Mouse (Mus musculus) embryonic facial prominence, embryonic 12.5 days (tissue): ENCODE data around the gene Pla2g16. TPM values are rescaled to one million over a fixed set of nuclear protein-coding genes. Genes with fewer than 3 reads are reported as not detected.

Experiments
- ATAC-seq: fragments of 200-750 bp; cut with Nextera tagmentation; 2 replicates; pipeline ENCODE4 v1.8.0; 2017; ENCODE audit not compliant: insufficient number of reproducible peaks, insufficient read depth, low FRiP score, low TSS enrichment
- H3K27ac ChIP-seq: fragments of 300-500 bp; sonication (generic); 2 replicates; pipeline ENCODE4 v1.5.1; 2016; ENCODE audit warnings: mild to moderate bottlenecking
- H3K27me3 ChIP-seq: fragments of 300-500 bp; sonication (generic); 2 replicates; pipeline ENCODE4 v1.6.1; 2016; ENCODE audit warnings: mild to moderate bottlenecking, moderate library complexity
- H3K36me3 ChIP-seq: fragments of 300-500 bp; sonication (generic); 2 replicates; pipeline ENCODE4 v1.6.1; 2016; ENCODE audit warnings: mild to moderate bottlenecking
- H3K4me1 ChIP-seq: fragments of 300-500 bp; sonication (generic); 2 replicates; pipeline ENCODE4 v1.6.1; 2016
- H3K4me2 ChIP-seq: fragments of 300-500 bp; sonication (generic); replicated peaks from 2 replicates; pipeline ENCODE4 v1.6.1; 2016; ENCODE audit warnings: mild to moderate bottlenecking, moderate library complexity
- H3K4me3 ChIP-seq: fragments of 300-500 bp; sonication (generic); 2 replicates; pipeline ENCODE4 v1.5.1; 2016; ENCODE audit warnings: mild to moderate bottlenecking
- H3K9ac ChIP-seq: fragments of 300-500 bp; sonication (generic); 2 replicates; pipeline ENCODE4 v1.6.1; 2016; ENCODE audit warnings: mild to moderate bottlenecking, moderate library complexity
- H3K9me3 ChIP-seq: fragments of 300-500 bp; sonication (generic); 2 replicates; pipeline ENCODE4 v1.6.1; 2016; ENCODE audit warnings: mild to moderate bottlenecking, moderate library complexity
- WGBS: fragments of 180-500 bp; shearing (Covaris S2); methylation state at CpG from one replicate; pipeline ENCODE4 v1.1.7; 2016; 5-methylcytosine and 5-hydroxymethylcytosine counted together
- polyA plus RNA-seq: library from polyadenylated mRNA; unstranded; fragments of >200 nt; fragmentation: Nextera tagmentation; extraction: Ambion mirVana; gene quantifications from 2 replicates; pipeline ENCODE4 v1.2.1, GENCODE M21; 2016

Gene Pla2g16
- polyA plus RNA-seq, 1 experiment from 2014 or later: 7.2 TPM

DNA sequence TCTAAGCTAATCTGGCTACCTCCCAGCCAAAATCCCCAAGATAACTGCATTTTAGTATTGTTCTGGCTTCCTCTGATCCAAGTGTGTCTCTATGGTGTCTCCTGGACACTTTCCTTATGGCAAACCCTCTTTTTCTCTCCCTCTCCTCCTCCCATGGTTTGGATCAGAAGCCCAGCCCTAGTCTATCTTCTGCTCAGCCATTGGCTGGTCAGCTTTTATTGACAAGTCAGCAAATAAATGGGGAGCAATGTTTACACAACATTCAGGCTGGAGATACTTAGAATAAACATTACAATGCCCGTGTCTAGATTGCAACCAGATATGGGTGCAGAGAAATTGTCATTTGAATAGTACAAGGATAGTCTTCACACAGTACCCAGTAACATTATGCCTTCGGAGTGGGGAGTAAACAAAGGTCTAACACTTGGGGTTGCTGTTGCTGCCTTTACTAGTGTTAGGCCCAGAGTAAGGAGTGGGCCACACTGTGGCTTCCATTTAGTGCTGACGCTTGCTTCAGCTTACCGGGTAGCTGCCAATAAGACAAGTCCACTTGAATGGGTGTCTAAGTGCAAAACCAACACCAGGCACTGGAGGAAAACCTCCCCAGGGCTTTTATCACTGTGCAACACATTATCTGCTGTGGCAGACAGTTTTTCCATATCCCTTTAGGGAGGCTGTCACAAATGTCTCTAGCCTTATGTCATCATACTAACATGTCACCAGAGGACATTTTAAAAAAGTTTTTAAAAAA, 5.5 kb upstream of the Pla2g16 start:
- Histone ChIP-seq H3K27ac (no peak overlapping the region), H3K9me3 (no peaks in the 10 kb centered on the region), H3K36me3 (no peaks in the 10 kb centered on the region), H3K27me3 (no peaks in the 10 kb centered on the region), H3K4me1 (no peaks in the 10 kb centered on the region), H3K4me2 (no peak overlapping the region), H3K9ac (no peak overlapping the region), H3K4me3 (no peak overlapping the region)
- WGBS: 55% methylated on average over 4 of the region's 4 CpGs
- ATAC-seq: no peak

DNA sequence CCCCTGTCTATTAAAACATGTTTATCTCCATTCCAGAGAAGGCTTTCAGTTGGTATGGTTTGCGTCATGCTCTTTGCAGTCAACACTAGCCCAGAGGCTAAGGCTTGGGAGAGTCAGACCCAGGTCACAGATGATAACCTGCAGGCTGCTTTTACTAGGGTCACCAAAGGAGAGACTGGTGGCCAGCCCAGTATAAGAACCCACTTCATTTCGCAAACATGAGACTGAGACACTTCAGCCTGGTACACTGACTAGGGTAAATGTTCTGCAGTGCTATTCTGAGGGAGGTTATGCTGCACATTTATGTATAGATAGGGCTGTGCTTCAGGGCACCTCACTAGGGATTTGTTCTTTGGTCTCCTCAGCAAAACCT, 5.0 kb upstream of the Pla2g16 start:
- WGBS: 79% methylated on average over 2 of the region's 2 CpGs
- Histone ChIP-seq H3K9ac (no peak overlapping the region), H3K4me3 (no peak overlapping the region), H3K4me1 (no peaks in the 10 kb centered on the region), H3K27ac (no peak overlapping the region), H3K9me3 (no peaks in the 10 kb centered on the region), H3K4me2 (no peak overlapping the region), H3K36me3 (no peaks in the 10 kb centered on the region), H3K27me3 (no peaks in the 10 kb centered on the region)
- ATAC-seq: no peak

DNA sequence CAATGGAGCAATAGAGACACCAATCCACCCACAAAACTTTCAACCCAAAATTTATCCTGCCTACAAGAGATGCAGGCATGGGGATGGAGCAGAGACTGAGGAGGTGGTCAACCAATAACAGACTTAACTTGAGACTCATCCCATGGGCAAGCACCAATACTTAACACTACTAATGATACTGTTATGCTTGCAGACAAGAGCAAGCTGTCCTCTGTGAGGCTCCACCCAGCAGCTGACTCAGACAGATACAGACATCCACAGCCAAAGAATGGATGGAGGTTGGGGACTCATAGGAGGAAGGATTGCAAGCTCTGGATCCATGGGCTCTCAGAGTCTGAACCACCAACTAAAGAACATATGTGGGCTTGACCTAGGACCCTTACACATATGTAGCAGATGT, 3.8 kb upstream of the Pla2g16 start:
- H3K27me3 ChIP-seq: no peaks in the 10 kb centered on the region
- H3K27ac ChIP-seq: no peak overlapping the region
- no peak for ATAC-seq

DNA sequence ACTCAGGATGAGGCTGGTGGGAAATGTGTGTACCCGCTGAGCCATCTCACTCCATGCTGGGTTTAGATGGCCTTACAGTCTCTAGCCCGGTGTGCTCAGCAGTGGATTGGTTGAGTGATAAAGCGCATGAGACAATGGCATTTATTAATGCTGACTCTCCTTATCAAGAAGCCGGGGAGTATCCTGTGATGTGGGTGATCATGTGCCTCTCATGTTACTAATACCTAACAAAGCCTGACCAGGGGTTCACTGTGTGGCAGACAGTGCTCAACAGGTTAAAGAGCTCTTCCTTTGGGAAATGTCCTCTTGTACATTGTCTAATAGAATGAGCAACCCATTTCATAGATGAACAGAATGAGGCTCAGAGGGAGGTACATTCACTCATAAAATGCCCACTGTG, 2.4 kb upstream of the Pla2g16 start:
- WGBS: 72% methylated on average over 4 of the region's 4 CpGs
- no peaks in the 10 kb centered on the region for H3K9me3 ChIP-seq
- no peak overlapping the region for H3K4me2 ChIP-seq
- no peaks in the 10 kb centered on the region for H3K27me3 ChIP-seq
- H3K36me3 ChIP-seq: no peaks in the 10 kb centered on the region
- H3K9ac ChIP-seq: no peak overlapping the region
- peaks cover 11% of the 10 kb centered on the region; the same call in 1 of the 2 replicates for H3K4me1 ChIP-seq
- no peak overlapping the region for H3K27ac ChIP-seq
- no peak overlapping the region for H3K4me3 ChIP-seq
- no peak for ATAC-seq

More for the DNA sequence above, 3.8 kb upstream of the Pla2g16 start:
- H3K4me1 ChIP-seq: peaks cover 5% of the 10 kb centered on the region; the same call in 1 of the 2 replicates
- no peak overlapping the region for H3K4me2 ChIP-seq
- no peak overlapping the region for H3K9ac ChIP-seq
- H3K4me3 ChIP-seq: no peak overlapping the region
- no peaks in the 10 kb centered on the region for H3K36me3 ChIP-seq
- no peaks in the 10 kb centered on the region for H3K9me3 ChIP-seq

DNA sequence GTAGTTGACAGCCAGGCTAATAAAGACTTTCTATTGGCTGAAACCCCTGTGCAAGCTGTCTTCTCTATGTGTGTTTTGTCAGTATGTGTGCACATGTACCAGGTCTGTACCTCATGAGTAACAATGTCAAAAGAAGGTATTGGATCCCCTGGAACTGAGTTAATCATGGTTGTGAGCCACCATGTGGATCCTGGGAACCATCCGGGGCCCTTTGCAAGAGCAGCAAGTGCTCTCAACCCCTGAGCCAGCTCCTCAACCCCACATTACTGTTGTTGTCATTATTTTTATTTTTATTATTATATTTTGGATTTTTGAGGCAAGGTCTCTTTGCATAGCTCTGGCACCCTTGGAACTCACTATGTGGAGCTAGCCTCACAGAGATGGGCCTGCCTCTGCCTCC, 618 bp upstream of the Pla2g16 start:
- Histone ChIP-seq H3K27ac (no peak overlapping the region), H3K4me3 (no peak overlapping the region)
- 93% methylated on average over 1 of the region's 1 CpGs for WGBS

DNA sequence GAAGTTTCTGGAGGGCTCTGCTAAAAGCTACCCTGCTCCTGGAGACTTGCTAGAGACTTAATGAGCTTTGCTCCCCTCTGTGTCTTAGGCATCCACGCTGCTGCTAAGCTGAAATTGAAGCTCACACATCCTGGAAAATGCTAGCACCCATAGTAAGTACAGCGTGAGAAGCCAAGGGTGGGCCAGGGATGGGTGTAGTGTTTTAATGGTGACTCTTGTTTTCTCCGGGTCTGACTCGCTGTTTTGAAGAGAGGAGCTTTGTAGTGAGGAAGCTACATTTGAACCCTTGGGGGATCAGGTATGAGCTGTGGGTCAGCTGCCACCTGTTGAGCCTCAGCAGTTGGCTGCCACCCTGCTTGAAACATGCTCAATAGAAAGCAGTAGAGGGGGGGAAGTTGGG, 585 bp downstream of the Pla2g16 start:
- H3K4me2 ChIP-seq: peak overlapping the region; percentile 75
- H3K4me1 ChIP-seq: peaks cover 20% of the 10 kb centered on the region; the same call in 1 of the 2 replicates
- no peaks in the 10 kb centered on the region for H3K27me3 ChIP-seq
- H3K27ac ChIP-seq: no peak overlapping the region
- peak overlapping the region; percentile 44 for H3K4me3 ChIP-seq
- H3K9ac ChIP-seq: peak overlapping the region; percentile 25; the same call in 1 of the 2 replicates
- 5% methylated on average over 4 of the region's 4 CpGs for WGBS
- no peaks in the 10 kb centered on the region for H3K9me3 ChIP-seq
- H3K36me3 ChIP-seq: no peaks in the 10 kb centered on the region
- ATAC-seq: peak; percentile 44; the same call in 1 of the 2 replicates

More for the DNA sequence above, 618 bp upstream of the Pla2g16 start:
- no peak overlapping the region for H3K4me2 ChIP-seq
- H3K9me3 ChIP-seq: no peaks in the 10 kb centered on the region
- peaks cover 17% of the 10 kb centered on the region; the same call in 1 of the 2 replicates for H3K4me1 ChIP-seq
- no peaks in the 10 kb centered on the region for H3K27me3 ChIP-seq
- H3K9ac ChIP-seq: no peak overlapping the region
- no peaks in the 10 kb centered on the region for H3K36me3 ChIP-seq
- no peak for ATAC-seq

DNA sequence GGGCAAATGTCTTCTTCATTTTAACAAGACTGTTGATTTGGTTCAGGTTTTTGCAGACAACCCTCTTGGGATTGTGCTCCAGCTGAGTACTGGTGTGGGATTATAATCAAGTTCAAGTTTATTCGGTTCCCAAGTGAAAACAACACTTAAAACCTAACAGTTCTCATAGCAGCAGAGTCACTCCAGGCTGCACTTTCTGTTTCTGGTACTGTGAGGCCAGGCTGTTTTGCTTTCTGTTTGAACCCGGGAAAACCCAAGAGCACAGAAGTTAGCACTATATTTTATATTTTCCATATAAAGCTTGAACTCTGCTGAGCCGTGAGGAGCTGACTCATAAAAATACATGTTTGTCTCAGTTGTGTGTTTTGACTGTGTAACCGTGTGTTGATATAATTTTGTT, 1.4 kb downstream of the Pla2g16 start:
- Histone ChIP-seq H3K9me3 (no peaks in the 10 kb centered on the region), H3K4me2 (peak overlapping the region; percentile 75; the same call in 1 of the 2 replicates), H3K9ac (no peak overlapping the region), H3K27ac (no peak overlapping the region), H3K4me3 (0 out of 2 replicates have a peak overlapping the region, but pooled peaks have one; percentile 44), H3K27me3 (no peaks in the 10 kb centered on the region), H3K36me3 (no peaks in the 10 kb centered on the region), H3K4me1 (peaks cover 20% of the 10 kb centered on the region; the same call in 1 of the 2 replicates)
- no peak for ATAC-seq
- WGBS: 70% methylated on average over 4 of the region's 4 CpGs

DNA sequence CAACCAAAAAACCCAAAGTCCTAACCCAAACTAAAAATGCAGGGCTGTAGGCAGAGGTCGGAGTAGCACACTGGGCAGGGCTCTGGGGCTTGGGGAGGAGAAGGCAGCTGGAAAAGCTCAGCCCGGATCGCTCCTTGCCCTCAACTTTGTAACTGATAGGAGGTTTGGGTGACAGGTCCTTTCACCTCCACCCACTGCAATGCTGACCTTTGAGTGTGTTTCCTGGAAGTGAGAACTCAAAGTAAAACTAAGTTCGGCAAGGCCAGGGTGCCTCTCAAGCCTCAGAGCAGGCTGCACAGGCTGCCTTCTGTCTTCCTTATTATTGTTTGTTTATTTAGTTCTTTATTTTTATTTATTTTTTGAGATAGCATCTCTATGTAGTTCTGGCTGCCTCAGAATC, 2.7 kb downstream of the Pla2g16 start:
- H3K4me1 ChIP-seq: peaks cover 20% of the 10 kb centered on the region; the same call in 1 of the 2 replicates
- ATAC-seq: no peak
- H3K27me3 ChIP-seq: no peaks in the 10 kb centered on the region
- H3K9me3 ChIP-seq: no peaks in the 10 kb centered on the region
- H3K4me2 ChIP-seq: no peak overlapping the region
- no peak overlapping the region for H3K4me3 ChIP-seq
- H3K36me3 ChIP-seq: no peaks in the 10 kb centered on the region
- no peak overlapping the region for H3K27ac ChIP-seq
- 58% methylated on average over 4 of the region's 4 CpGs for WGBS
- no peak overlapping the region for H3K9ac ChIP-seq

DNA sequence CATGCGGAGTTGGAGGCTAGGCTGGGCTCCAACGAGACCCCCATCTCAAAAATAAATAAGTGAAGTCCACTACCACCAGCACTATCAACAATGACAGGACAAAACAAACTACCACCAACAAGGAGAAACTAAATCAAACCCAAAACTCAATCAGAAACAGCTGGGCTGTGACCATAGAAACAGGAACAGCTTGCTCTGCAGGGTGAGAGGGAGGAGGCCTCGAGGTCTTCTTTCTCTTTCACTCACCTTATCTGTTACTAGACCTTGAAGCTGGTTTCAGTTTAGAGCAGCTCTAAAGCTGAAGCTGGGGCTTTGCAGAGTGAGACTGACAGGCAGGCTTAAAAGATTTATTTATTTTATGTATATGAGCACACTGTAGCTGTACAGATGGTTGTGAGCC, 4.2 kb downstream of the Pla2g16 start:
- Histone ChIP-seq H3K9ac (no peak overlapping the region), H3K27ac (no peak overlapping the region), H3K4me1 (peaks cover 20% of the 10 kb centered on the region; the same call in 1 of the 2 replicates), H3K9me3 (no peaks in the 10 kb centered on the region), H3K36me3 (no peaks in the 10 kb centered on the region), H3K4me3 (no peak overlapping the region), H3K4me2 (no peak overlapping the region), H3K27me3 (no peaks in the 10 kb centered on the region)
- no peak for ATAC-seq
- 56% methylated on average over 3 of the region's 3 CpGs for WGBS

DNA sequence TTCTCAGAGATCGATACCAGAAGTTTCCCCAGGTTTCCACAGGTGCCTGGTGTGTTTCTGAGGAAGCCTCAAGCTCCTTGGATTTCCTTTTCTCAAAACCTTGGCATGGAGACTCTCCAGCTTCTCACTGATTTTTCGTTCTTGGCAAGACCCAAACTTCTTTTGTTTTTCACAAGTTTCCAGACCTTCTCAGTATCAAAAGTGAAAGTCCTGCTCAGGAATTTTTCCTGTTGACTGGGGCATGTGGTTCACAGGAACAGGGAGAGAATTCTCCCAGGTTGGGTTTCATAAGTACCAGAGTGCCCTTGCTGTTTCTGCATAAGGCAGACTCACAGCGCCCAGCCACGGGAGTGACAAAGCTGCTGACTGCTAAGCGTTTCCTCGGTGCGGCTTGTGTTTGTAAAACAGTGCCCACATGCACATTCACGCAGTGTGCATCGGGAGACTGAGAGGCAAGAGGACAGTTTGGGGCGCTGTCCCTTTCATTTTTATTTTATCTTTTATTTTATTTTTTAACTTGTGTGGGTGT, 5.4 kb downstream of the Pla2g16 start:
- Histone ChIP-seq H3K4me3 (no peak overlapping the region), H3K27ac (no peak overlapping the region), H3K9ac (no peak overlapping the region), H3K4me2 (no peak overlapping the region), H3K4me1 (peaks cover 23% of the 10 kb centered on the region; the same call in 1 of the 2 replicates), H3K27me3 (no peaks in the 10 kb centered on the region), H3K36me3 (no peaks in the 10 kb centered on the region), H3K9me3 (no peaks in the 10 kb centered on the region)
- WGBS: 72% methylated on average over 10 of the region's 10 CpGs
- no peak for ATAC-seq

DNA sequence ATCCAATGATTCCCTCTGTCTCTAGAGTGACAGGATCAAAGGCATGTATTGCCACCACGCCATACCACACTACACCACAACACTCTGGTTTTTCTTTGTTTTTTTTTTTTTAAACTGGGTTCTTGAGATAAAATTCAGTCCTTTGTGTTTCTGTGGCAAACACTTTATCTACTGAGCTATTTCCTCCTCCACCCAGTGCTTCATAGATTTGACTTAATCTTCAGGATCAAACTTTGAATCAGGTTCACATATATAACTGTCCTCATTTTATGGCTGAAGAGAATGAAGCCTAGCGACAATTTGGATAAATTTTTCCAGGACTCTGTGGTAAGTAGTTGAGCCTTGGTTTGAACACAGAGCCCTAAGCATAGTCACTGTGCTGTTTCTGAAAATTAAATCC, 6.4 kb downstream of the Pla2g16 start:
- no peak for ATAC-seq
- no peaks in the 10 kb centered on the region for H3K36me3 ChIP-seq
- H3K9me3 ChIP-seq: no peaks in the 10 kb centered on the region
- H3K27me3 ChIP-seq: no peaks in the 10 kb centered on the region
- no peak overlapping the region for H3K9ac ChIP-seq
- H3K4me3 ChIP-seq: no peak overlapping the region
- H3K4me2 ChIP-seq: no peak overlapping the region
- WGBS: 73% methylated on average over 2 of the region's 2 CpGs
- H3K27ac ChIP-seq: no peak overlapping the region
- peaks cover 25% of the 10 kb centered on the region for H3K4me1 ChIP-seq

DNA sequence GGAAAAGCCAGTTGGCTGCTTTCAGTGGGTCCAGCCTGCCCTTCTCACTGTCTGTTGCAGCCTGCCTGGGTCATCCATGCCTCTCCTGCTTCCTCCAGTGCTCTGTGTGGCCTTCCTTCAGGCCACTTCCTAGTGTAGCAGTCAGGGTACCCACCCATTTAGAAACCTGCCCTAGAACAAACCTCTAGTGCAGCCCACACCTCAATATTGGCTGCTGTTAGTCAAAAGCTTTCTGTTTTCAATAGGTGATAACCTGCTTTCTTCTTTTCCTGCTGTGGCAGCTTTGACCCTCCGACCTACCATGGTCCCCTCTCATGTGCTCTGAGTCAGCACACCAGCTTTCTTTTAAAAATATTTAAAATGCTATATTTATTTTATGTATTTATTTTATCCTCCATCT, 7.2 kb downstream of the Pla2g16 start:
- Histone ChIP-seq H3K4me1 (peaks cover 26% of the 10 kb centered on the region), H3K9ac (no peak overlapping the region), H3K9me3 (no peaks in the 10 kb centered on the region), H3K4me2 (no peak overlapping the region), H3K4me3 (no peak overlapping the region), H3K27ac (no peak overlapping the region), H3K36me3 (no peaks in the 10 kb centered on the region), H3K27me3 (no peaks in the 10 kb centered on the region)
- WGBS: 79% methylated on average over 1 of the region's 1 CpGs
- ATAC-seq: no peak
